Mouse (Mus musculus) megakaryocyte, embryonic 14.5 days (primary cell): ENCODE results near the gene Ganc.

Experiments
- FLI1 ChIP-seq: IDR thresholded peaks from 2 replicates; pipeline ENCODE4 v1.6.1; 2012; ENCODE audit warnings: low read length, inconsistent platforms, mixed read lengths
- GATA1 ChIP-seq: IDR thresholded peaks from 3 replicates; pipeline ENCODE4 v1.6.1; 2012; ENCODE audit warnings: mixed read lengths, low read length, inconsistent platforms, borderline replicate concordance

DNA sequence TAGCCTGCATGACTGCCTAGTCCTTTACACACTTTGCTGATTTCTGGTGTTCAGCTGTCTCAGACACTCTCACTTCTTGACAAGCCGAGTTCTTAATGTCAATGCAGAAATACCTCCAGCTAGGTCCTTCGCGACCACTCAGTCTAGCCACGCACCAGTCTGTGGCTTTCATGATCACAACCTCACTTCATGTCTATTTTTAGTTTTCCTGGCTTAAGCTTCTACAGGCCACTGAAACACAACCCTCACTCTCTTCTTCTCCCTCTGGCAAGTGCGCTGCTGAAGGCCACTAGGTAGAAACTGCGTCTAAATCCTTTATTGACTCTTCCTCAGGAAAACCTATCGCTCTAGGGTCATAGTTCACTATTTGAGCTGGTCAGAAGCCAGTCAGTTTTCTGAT is 59.6 kb downstream of the Ganc start:
- TF ChIP-seq FLI1 = no peak
- no peak for TF ChIP-seq GATA1
